Mouse (Mus musculus): ENCODE data around the gene Maml3.

Maml3 gene

DNA sequence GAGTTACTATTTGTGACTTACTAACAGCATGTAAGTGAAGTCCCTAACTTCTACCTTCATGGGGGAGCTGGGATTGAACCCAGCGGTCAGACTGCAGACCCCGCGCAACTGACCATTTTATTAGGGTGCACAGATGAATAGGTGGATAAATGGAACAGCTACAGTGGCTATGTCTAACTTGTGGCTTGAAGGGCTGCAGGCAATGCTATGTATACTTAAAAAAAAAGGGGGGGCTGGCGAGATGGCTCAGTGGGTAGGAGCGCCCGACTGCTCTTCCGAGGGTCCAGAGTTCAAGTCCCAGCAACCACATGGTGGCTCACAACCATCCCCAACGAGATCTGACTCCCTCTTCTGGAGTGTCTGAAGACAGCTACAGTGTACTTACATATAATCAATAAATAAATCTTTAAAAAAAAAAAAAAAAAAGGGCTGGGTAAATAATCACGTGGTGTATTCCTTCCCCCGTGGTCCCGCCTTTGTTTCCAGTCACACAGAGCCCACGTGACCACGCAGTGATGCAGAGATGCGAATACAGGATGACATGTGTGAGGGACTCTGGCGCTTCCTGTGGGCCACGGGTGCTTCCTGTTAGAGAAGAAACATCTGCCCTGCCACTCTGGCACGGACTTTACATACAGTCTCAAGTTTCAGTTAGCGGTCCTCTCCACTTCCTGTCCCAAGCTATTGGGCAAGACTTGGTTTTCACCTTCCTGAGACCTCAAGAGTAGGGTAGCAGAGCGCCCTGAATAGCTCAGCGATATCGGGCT, 105.0 kb downstream of the Maml3 start:
- peak; percentile 65 for DNase-seq

DNA sequence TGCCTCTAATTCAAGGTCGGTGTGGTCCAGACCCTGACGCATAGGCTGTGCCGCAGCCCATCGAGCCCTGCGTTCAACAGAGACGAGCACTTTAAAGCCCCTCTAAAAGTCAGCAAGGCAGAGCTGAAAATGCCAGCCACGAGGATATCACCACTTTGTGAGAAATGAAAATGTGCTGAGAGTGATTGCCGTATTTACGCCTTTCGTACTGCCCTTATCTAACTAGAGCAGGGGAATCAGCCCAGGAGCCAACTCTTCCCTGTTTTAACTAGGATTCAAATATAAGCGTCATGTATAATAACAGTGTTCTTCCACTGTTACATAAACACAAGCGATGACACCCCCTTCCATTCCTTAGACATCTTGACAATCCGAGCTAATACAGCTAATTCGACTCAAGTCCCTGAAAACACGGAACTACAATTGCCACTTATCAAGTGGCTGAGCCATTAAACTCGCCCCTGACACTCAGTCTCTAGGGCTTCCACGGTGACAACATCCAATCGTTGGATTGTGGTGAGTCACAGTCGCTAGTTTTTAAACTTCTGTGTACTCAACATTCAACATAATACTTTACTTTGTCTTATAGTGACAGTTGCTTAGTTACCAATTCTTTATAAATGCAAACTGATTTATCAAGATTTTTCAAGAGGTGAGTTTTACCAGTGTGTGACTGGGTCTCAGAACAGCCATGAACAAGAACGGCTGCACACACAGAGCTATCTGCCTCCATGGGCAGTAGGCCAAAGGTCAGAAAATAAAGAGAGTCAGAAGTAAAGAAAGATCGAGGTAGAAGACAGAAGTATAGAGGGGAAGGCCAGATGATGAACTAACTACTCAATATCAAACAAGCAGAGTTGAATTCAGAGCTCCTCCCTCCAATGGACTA, 106.1 kb downstream of the Maml3 start:
- DNase-seq, result no peak

DNA sequence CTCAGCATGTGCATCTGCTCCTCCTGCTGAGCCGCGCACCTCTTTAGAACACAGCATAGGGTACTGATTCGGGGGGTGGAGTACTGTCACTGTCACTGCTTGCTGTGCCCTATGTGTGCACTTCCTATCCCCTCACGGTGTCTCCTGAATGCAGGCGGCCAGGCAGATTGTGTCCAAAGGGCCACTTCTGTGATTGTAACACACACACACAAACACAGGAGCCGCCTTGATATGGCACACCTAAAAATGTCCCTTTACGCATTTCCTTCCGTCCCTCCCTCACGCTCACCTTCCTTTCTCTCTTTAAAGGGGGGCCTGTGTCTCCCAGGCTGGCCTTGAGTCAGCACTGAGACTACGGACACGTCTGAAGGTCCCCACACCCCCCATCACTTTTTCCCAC, 107.3 kb downstream of the Maml3 start:
- no peak for DNase-seq

DNA sequence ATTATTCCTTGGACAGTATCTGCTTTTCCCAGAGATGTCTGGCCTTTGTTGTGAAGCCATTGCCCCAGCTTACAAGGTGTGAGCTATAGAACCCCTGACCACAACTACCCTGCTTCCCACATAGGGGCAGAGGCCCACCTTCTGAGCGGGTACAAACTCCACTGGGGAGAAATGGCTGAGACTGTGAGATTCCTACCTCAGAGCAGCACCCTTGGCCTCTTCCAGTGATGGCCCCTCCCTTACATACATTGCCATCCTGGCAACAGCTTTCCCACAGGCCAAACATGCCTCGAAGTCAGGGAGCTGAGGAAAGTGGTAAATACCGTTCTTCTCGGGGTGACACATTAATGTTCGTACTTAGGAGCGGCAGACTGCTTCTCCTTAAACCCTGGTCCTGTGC, 118.4 kb downstream of the Maml3 start:
- no peak for DNase-seq

DNA sequence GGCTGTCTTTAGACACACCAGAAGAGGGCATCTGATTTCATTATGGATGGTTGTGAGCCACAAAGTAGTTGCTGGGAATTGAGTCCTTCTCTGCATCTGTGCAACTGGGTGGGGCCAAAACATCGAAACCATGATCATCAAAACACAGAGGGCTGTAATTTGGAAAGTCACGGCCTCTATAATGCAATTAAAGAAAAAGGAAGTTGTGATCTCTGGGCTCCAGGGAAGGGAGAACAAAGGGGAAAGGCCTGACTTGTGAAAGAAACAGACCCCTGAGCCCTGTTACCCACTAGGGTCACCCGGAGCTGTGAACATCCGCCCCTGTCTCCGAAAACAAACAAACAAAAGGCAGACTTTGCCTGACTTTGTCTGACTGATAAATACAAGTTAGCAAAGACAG, 123.4 kb downstream of the Maml3 start:
- DNase-seq, result no peak

DNA sequence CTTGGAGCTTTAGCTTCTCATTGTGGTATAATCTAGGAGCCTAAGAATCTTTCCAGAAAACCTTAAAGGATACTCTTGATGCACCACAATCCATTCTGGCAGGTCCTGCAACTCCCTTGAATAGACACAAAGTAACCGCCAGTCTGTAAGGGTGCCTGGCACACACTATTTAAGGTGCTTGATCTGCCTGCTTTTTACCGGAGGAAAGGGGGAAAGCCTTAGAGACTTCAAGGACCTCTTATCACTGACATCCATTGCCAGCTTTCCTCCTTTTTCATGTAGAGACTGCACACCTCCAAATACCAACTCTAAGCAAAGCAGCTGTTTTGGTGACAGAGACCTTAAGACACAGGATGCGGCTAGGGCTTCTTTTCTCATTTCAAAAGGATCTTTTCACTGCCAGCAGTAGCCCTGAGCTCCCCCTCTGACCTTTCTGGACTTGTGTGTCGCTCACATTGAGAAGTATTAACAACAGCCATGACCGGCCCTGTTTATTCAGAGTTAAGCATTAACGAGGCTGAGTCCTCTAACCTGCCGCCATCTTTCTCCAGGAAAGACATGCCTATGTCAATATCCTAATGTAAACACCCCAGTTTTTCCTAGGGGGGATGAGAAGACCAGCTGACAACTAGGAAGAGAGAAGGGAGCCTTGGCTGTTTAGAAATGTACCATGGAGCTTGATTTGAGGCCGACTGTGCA, 127.1 kb downstream of the Maml3 start:
- DNase-seq, result peak; percentile 11

DNA sequence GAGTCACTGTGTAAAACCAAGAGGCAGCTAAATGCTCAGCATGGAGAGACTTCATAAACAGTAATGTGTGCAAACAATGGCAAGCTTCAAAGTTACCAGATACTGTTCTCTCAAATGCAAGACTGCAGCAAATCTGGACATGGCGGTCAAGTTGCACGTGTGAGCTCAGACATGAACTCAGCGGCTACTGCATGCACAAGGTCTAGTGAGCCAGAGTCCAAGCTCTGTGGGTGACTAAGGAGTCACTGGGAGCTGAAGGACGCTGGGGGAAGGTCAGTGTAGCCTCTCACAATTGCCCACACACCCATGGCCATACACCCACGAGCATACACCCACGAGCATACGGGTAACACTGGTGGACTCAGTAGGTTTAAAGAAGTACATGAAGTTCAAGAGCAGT, 130.3 kb downstream of the Maml3 start:
- no peak for DNase-seq

DNA sequence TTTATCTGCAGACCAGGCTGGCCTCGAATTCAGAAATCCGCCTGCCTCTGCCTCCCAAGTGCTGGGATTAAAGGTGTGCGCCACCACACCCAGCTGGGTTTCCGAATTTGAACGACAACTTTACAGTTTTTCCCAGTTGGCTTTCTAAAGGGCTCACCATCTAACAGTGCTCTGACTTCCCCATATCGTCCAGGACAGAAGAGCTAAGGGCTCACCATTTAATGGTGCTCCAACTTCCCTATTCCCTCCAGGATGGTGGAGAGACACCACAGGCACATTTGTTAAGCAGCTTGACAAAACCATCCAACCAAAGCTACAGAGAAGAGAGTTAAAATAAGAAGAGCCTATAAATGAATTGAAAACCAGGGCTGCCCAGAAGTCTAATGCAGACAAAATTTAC, 130.7 kb downstream of the Maml3 start:
- DNase-seq, result no peak

DNA sequence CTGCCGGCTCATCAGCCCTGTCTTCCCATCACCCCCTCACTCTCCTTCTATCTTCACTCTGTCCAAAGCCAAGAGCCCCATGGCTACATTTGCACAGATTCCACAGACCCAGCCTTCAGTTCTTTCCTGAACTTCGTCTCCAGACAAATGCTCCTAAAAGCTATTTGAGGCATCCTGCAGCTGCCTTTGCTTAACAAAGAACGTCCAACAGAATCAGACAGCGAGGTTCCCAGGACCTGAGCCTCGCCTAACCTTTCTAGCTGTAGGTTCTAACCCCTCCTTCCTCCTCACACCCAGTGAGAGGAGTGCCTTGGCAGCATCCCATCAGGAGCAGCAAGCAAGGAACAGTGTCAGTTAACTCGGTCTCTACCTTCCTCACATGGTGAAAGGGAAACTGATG, 132.3 kb downstream of the Maml3 start:
- no peak for DNase-seq

DNA sequence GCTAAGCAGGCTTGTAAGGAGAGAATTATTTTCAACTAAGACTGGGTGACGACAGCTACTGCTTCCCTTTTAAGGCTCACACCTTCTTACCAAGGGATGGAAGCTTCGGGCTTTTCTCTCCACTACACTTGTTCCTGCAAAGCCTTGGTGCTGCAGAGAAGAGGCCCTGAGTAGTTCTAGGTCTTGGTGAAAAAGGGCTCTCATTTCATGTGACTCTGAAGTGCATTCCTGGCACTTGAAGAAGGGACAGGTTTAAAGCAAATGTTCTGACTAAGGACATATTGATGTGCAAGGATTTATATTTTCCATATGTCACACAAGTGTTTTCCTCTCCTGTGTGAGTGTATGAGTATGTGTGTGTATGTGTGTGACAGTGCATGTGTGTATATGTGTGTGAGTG, 134.4 kb downstream of the Maml3 start:
- no peak for DNase-seq

DNA sequence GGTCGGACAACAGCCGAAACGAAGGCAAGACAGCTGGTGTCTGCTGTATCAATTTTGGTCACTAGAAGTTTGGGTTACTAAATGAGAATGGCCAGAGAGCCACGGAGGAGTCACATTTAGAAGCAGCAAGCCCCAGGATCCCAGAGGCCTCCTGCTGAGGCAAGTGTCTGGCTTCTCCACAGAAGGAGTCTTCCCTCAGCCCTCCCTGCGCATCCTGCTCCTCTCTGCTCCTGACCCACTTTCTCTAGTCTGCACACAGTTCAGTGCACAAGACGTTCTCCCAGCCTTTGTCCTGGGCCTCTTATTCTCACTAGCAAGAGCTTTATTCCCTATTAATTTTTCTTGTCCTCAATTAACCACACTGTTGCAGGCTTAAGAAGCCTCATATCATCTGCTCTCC, 135.4 kb downstream of the Maml3 start:
- no peak for DNase-seq

DNA sequence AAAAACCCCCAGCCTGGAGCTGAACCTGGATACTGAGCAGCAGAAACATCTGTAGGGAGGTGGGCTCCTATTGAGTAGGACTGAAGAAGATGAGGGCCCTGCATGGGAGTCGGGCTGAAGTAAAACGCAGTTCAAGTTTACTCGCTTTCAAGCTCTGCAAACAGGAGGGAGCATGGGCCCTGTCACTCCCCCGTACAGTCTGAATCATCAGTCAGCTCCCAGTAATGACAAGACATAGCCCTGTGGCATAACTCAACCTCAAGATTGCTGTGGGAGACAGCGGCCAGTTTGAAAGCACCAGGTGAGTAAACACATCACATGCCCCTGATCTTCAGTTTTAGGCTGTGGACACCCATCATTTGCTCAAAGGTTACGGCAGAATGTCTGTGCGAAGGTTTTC, 139.0 kb downstream of the Maml3 start:
- no peak for DNase-seq

DNA sequence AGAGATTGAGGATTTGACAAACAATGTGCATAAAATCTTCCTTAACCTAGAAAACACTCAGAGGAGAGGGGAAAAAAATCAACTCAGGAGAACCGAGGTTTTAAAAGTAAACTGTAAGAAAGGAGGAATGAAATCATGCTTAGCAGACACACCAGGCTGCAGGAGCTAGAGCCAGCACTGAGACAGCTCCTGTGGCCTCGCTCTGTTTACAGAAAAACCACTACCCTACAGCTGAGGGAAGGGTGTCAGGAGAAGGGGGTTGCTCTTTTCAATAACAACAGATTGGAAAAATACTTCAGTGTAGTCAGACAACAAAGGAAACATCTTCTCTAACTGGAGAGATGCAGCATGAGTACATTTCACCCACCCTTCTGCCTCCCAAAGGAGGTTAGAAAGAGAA, 139.4 kb downstream of the Maml3 start:
- no peak for DNase-seq

DNA sequence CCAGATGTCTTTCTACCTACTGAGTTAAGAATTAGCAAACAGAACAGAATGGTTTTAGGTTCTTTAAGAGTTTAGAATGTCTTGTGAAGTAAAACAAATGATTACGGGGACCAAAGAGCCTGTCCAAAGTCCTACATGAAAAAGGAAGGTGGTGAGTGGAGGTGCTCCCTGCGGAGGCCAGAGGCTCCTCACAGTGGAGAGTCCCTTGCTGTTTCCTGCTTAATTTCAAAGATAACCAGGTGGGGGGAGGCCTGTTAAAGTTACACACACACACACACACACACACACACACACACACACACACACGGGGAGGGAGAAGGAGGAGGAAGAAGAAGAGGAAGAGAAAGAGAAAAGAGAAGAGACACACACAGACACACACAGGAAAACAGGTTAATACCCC, 139.9 kb downstream of the Maml3 start:
- no peak for DNase-seq

DNA sequence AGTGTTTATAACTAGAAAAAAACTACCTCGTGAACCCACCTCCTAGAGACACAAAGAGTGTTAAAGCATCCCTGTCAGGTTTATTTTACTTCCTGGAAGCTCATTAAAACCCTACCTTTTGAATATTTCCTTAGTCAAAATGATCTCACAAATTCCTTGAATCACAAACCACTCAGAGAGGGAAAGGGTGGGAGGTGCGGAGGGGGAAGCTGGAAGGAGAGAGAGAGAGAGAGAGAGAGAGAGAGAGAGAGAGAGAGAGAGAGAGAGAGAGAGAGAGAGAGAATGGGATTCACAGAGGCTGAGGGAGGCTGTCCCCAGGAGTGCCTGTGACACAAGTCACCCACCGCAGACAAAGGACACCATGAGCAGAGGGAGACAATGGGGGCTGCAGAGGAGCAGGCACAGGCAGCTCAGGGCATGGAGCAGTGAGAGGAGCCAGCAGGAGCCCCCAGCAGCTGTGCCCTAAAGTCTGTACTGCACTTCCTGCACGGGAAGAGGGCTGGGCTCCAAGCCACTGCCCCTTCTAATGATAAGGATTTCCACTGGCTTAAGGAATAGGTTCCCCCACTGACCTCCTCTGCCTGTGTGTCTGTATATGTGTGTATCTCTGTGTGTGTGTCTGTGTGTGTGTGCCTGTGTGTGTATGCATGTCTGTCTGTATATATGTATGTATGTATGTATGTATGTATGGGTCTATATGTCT, 140.8 kb downstream of the Maml3 start:
- no peak for DNase-seq

DNA sequence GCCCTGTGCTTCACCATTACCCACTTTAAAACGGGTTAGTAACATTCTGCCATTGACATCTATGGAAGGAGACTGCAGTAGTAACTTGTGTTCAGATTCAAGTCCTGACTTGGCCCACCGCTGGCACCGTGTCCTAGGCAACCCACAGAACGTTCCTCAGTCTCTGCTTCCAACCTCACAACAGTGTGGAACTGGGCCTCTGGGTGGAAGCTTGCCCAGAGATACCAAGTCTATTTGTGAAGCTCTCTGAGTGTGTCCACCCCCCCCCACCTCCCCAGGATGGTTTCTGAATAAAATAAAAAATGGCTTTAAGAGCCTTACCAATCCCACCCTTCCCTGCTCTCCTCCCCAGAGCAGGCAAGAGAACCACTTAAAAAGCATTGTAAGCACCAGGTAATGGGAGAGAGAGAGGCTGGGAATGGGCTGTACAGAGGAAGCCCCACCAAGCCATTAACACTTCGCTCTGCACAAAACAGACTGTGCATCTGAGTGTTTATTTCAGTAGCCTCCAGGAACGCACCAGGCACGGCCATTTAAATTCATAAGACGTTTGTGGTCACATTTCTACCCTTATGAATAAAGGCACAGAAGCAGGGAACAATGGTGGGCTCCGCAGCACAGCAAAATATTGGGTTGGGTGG, 141.6 kb downstream of the Maml3 start:
- no peak for DNase-seq

DNA sequence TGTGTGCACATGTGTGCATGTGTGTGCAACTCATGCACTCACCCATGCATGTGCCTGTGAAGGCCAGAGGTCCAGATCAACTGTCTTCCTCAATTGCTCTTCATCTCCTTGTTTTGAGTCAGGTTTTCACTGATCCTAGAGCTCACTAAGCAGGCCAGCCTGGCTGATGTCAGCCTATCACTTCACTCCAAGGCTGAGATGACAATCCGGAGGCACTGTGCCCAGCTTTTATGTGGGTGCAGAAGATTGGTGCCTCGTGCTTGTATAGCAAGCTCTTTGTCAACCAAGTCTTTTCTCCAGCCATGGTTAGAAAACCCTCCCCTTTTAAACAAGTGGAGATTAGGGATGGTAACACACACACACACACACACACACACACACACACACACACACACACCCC, 146.1 kb downstream of the Maml3 start:
- no peak for DNase-seq

DNA sequence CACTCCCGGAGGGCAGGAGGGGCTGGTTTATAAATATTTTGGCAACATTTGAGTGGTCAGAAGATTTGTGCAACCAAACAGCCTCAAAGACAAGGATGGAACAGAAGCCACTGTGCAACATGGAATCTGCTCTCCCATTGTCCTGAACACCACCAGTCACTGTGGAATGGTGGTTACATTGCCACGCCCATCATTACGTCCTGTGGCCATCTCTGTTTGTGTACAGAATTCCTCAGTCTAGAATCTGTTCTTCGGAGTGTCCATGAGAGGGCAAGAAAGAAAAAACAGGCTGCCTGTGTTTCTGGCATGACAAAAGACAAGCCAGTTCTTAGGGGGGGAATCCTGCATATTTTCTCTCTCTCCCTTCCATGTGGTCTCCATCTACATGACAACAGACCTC, 150.4 kb downstream of the Maml3 start:
- no peak for DNase-seq

DNA sequence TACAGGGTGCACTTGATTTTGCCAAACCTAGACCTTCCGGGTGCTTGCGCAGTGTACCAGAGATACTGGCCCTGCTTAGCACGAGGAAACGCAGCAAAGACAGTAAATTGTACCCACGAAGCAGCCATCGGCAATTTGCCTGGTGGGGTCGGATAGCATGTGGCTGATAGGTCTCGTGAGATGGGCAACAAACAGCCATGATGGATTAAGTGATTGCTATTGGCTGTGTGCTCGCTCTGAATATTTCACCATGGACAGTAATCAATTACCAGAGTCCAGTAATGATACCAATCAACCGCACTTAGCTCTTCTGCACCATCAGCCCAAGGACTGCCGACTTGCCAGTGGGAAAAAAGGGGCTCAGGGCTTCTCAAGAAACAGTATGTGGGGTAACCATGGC, 150.9 kb downstream of the Maml3 start:
- DNase-seq, result no peak

DNA sequence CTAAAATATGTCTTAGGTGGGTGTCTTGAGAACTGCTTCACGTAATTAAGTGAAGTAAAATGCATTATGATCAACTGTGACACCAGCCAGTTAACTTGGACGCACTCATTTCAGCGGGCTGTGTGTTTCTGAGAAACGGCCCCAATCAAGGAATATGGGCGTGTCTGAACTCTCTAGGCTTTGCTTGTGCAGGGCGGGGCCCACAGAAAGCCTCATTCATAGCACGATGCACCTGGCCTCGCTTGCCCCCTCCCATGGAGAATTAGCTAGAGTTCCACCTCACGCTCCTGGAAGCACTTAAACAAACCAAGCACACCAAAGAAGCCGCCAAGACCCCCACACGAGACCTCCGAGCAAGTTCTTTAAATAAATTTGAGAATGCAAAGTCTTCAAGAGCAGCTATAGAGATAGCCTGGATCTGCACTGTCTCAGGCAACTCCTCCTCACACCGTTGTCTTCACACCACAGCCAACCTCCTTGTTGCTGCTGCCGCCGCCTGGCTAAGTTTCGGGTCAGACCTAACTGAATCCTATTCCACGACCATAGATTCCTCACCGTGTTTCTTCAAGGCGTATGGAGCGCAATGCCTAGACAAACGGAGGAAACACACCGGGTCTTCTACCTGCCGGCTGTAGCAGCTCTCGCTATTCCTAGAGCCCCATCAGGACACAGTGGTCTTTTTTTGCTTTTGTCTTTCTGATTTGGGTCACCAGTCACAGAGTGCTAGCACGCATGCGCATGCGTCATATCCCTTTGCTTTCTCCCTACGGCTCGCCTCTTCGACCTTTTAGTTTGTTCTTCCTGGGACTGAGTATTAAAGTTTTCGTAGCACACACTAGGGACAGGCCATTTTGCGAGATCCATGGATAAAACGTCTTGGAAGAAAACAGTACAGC, 151.9 kb downstream of the Maml3 start:
- DNase-seq, result no peak

DNA sequence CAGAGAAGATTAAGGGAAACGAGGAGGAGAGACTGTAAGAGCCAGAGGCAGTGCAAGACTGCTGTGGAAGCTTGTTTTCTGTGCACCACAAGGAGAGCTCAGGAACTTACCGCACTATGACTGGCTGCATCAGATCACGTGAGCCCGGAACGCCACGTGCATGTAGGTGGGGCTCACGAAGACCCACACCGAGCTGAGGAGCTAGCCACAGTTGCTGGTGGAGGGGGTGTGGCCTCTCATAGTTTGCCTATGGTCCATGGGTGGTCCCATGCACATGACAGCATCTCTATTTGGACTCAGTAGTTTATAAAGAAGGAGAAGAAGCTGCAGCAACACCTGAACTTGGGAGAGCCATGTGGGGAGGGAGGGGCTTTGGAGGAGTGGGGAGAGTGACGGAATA, 152.6 kb downstream of the Maml3 start:
- DNase-seq, result no peak

DNA sequence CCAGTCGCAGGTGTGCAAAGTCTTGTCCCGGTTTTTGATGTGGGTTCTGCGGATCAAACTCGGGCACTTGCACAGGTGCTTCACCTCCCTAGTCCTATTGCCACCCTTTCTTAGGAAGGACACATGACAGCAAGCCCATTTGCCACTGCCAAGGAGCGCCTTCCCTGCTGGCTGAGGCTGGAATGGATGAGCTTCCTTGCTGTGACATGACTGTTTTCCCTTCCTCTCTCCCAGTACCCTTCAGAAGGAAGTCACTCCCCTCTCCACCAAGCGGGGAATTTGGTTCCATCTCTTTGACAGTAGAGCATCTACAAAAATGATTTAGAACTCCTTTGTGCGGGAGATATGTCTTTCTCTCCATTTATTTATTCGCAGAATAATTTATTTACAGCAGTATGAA, 155.2 kb downstream of the Maml3 start:
- DNase-seq, result no peak

Data from kidney, adult 9 months (tissue).